Mouse (Mus musculus) liver, adult 2 months (tissue): ENCODE measurements around the gene Scn5a.

Experiments
- CTCF ChIP-seq: fragments of 200-500 bp; IDR thresholded peaks from 2 replicates; pipeline ENCODE4 v1.5.1; 2011; ENCODE audit warnings: low read depth, low read length, control low read depth
- POLR2A ChIP-seq: fragments of 200-500 bp; IDR thresholded peaks from 2 replicates; pipeline ENCODE4 v1.6.1; 2011; ENCODE audit warnings: low read length, control low read depth; ENCODE audit not compliant: insufficient read depth; ENCODE audit errors: extremely low read depth

DNA sequence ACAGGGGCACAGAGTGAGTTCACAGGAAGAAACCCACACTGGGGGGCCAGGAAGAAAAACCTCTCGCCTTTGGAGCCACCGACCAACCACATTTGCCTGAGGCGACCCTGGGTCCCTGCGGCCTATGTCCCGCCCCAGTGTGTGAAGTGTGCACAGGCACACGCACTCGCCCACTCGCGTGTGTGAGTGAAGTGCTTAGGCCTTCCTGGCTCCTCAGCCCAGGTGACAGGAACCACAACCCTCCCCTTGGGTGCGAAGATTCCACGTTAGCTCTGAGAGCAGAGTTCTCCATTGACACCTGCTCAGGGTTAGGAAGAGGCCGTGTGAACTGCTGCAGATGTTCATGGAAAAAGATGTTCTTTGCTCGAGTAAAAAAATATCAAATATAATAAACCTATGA, 93.9 kb downstream of the Scn5a start:
- TF ChIP-seq CTCF = no peak
- TF ChIP-seq POLR2A = no peak
